Comparison of ENCODE assay signal across 13 mouse cellular contexts in genomic region chr8:124412496-124413243, GRCm38 (mm10).
"Had no signal": no experiment of that assay in that cellular context is flagged by ENCODE, and none has a peak within 500 bp of the region (broad histone marks: within the 10 kb centered on the region; RNA-seq: fewer than 3 reads in every experiment).

No protein-coding gene starts in this region.

- DNase-seq: kidney, postnatal 10 days; kidney, postnatal 4 days; liver; liver, embryonic 13.5 days; liver, postnatal 0 days; lung, postnatal 14 days; thymus, adult 2 months; thymus, postnatal 25 days had no signal

- ATAC-seq: liver, postnatal 0 days had no signal

- H3K27me3 ChIP-seq: limb, embryonic 12.5 days; liver, embryonic 13.5 days; lung, embryonic 15.5 days; midbrain, embryonic 12.5 days had no signal

- H3K9ac ChIP-seq: limb, embryonic 12.5 days; liver, embryonic 13.5 days; liver, postnatal 0 days; lung, embryonic 15.5 days had no signal

- H3K9me3 ChIP-seq: limb, embryonic 12.5 days; liver, embryonic 13.5 days; lung, embryonic 15.5 days; megakaryocyte, embryonic 14.5 days; midbrain, embryonic 12.5 days had no signal

- H3K27ac ChIP-seq: limb, embryonic 12.5 days; liver, embryonic 13.5 days; lung, embryonic 15.5 days; macrophage; midbrain, embryonic 12.5 days had no signal

- H3K4me3 ChIP-seq: limb, embryonic 12.5 days; liver, embryonic 13.5 days; lung, embryonic 15.5 days; megakaryocyte, embryonic 14.5 days; midbrain, embryonic 12.5 days had no signal

- H3K4me2 ChIP-seq: limb, embryonic 12.5 days; liver, embryonic 13.5 days; lung, embryonic 15.5 days; midbrain, embryonic 12.5 days had no signal

- H3K36me3 ChIP-seq: limb, embryonic 12.5 days; liver, embryonic 13.5 days; lung, embryonic 15.5 days; midbrain, embryonic 12.5 days had no signal

- H3K4me1 ChIP-seq: liver, embryonic 13.5 days; lung, embryonic 15.5 days; megakaryocyte, embryonic 14.5 days; midbrain, embryonic 12.5 days had no signal
